Mouse (Mus musculus) olfactory bulb, adult 2 months (tissue): ENCODE results near the gene Heca. TPM values are rescaled to one million over a fixed set of nuclear protein-coding genes. Genes with fewer than 3 reads are reported as not detected.
A peak's percentile ranks its signal among the peaks of the same experiment; 100 is the strongest.
"Not testable (repeated sequence)": the region's sequence is repeated elsewhere in the genome, so short reads cannot be mapped to it uniquely, and the experiment has no call there.

Experiments
- H3K27ac ChIP-seq: fragments of 200-500 bp; 2 replicates; pipeline ENCODE4 v1.5.1; 2012; ENCODE audit warnings: low read depth, low read length; ENCODE audit not compliant: insufficient read depth
- H3K4me1 ChIP-seq: fragments of 200-500 bp; 2 replicates; pipeline ENCODE4 v1.6.1; 2012; ENCODE audit warnings: low read length; ENCODE audit not compliant: control insufficient read depth, insufficient read depth
- H3K4me3 ChIP-seq: fragments of 200-500 bp; 2 replicates; pipeline ENCODE4 v1.5.1; 2012; ENCODE audit warnings: mild to moderate bottlenecking, low read depth, low read length, moderate library complexity; ENCODE audit not compliant: insufficient read depth
- CTCF ChIP-seq: fragments of 200-500 bp; IDR thresholded peaks from 2 replicates; pipeline ENCODE4 v1.5.1; 2012; ENCODE audit warnings: low read depth, mild to moderate bottlenecking, low read length, moderate library complexity; ENCODE audit not compliant: insufficient read depth
- POLR2A ChIP-seq: fragments of 200-500 bp; IDR thresholded peaks from 2 replicates; pipeline ENCODE4 v1.6.1; 2012; ENCODE audit warnings: mild to moderate bottlenecking, low read depth, low read length, moderate library complexity; ENCODE audit not compliant: insufficient read depth
- WGBS: fragments of 180-500 bp; shearing (Covaris S2); methylation state at CpG from one replicate; pipeline ENCODE4 v1.1.7; 2018; 5-methylcytosine and 5-hydroxymethylcytosine counted together
- polyA plus RNA-seq: library from polyadenylated mRNA; stranded (reverse); fragments of >200 nt; gene quantifications from 2 replicates; pipeline ENCODE4 v1.2.4, GENCODE M21; 2012; ENCODE audit warnings: low replicate concordance; ENCODE audit not compliant: missing spikeins, insufficient read depth, insufficient read length

Heca gene
- polyA plus RNA-seq, 1 experiment, result not detected

DNA sequence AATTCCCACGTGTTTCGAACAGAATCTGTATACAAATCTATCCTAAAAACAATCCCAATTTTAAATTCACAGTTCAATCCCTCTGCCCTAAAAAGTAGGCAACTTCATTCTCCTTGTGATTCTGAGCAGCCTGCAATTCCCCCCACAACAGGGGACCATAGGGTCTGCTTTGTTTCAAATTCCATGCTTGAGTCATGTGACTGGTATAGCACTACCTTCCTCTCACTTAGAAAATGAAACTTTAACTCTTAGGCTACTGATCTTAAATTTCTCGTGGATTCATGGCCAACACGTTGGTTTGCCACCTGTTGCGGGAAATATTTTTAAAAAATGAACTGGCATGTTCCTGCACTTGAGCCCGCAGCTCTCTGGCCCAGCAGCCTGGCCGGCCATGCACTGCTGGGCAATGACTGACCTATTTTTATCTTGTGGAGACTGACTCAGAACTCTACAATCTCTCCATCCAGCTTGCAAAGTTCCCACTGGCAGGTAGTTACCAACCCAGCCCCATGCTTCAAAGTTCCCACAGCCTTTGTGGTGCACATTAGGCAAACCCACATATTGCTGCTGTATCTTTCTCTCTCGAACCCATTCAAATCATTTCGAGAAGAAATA lies 90.1 kb downstream of the Heca start:
- TF ChIP-seq POLR2A (no peak), CTCF (no peak)
- Histone ChIP-seq H3K4me3 (no peak overlapping the region), H3K4me1 (peaks cover 2% of the 10 kb centered on the region; the same call in 1 of the 2 replicates), H3K27ac (no peak overlapping the region)
- 89% methylated on average over 9 of the region's 9 CpGs for WGBS

GRCm38 (mm10) chr10:17844781-17845537 lies 102.9 kb downstream of the Heca start:
- peaks cover 6% of the 10 kb centered on the region; the same call in 1 of the 2 replicates for H3K4me1 ChIP-seq
- TF ChIP-seq CTCF, result no peak
- TF ChIP-seq POLR2A, result no peak
- WGBS, result 66% methylated on average over 4 of the region's 4 CpGs
- no peak overlapping the region for H3K27ac ChIP-seq
- H3K4me3 ChIP-seq, result no peak overlapping the region

DNA sequence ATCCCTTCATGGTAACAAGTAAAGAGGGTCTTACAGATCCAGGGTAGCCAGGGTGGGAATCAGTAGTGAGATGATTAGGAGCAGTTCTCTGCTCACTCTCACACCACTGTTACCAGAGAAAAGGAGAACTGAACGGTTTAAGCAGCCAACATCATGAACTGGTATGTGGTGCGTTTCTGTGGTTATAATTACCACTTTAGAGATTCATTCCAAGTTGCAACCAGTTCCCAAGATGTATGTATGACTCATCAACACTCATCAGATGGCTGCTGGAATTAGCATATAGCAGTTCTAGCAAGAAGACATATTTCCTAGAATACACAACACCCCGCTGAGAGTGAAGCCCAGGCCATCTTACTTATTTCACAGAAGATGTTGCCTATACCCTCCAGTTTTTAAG lies 105.8 kb downstream of the Heca start:
- H3K27ac ChIP-seq, result no peak overlapping the region
- no peak overlapping the region for H3K4me3 ChIP-seq
- H3K4me1 ChIP-seq, result peaks cover 8% of the 10 kb centered on the region; the same call in 1 of the 2 replicates
- TF ChIP-seq POLR2A (no peak), CTCF (no peak)
- WGBS, result 38% methylated on average over 3 of the region's 3 CpGs

DNA sequence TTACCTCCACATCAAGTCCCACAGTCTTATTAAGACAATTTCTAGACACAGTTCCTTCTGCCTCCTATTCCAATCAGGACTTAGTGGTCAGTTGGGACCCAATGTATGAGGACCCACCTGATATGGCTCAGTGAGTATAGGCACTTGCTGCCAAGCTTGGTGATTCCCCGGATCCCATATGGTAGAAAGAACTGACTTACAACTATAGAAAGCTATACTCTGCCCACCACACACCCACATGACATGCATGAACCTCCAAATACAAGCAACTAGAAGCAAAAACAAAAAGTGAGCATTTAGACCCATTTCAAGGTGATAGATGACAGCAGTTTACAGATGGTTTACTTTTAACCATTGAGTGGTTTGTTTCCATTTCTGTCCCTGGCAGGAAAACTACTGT lies 111.6 kb downstream of the Heca start:
- TF ChIP-seq CTCF, result no peak
- TF ChIP-seq POLR2A, result no peak
- Histone ChIP-seq H3K27ac (no peak overlapping the region), H3K4me1 (peaks cover 2% of the 10 kb centered on the region; the same call in 1 of the 2 replicates), H3K4me3 (no peak overlapping the region)
- 86% methylated on average over 1 of the region's 1 CpGs for WGBS

GRCm38 (mm10) chr10:17835031-17835430 lies 112.8 kb downstream of the Heca start:
- TF ChIP-seq POLR2A (no peak), CTCF (no peak)
- WGBS, result 90% methylated on average over 6 of the region's 6 CpGs
- Histone ChIP-seq H3K4me3 (no peak overlapping the region), H3K4me1 (peaks cover 4% of the 10 kb centered on the region; the same call in 1 of the 2 replicates), H3K27ac (no peak overlapping the region)

DNA sequence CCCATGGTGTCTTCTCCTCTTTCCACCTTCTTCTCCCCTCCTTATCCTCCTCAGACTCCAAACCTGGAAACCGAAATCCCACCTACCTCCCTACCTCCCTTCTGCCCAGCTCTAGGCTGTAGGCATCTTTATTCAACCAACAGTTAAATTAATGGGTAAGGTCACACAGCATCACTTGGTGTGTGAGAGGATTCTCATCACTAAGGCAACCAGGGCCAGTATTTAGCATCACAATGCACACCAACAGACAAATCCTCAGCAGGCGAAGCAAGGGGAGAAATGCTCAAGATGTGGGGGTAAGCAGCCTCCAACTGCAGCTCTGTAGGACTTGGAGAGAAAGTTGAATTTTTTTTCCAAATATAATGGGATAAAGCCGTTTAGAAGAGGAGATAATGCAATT lies 116.8 kb downstream of the Heca start:
- TF ChIP-seq POLR2A, result no peak
- no peak for TF ChIP-seq CTCF
- H3K4me1 ChIP-seq, result peaks cover 4% of the 10 kb centered on the region; the same call in 1 of the 2 replicates
- H3K4me3 ChIP-seq, result no peak overlapping the region
- H3K27ac ChIP-seq, result no peak overlapping the region
- 29% methylated on average over 3 of the region's 3 CpGs for WGBS

DNA sequence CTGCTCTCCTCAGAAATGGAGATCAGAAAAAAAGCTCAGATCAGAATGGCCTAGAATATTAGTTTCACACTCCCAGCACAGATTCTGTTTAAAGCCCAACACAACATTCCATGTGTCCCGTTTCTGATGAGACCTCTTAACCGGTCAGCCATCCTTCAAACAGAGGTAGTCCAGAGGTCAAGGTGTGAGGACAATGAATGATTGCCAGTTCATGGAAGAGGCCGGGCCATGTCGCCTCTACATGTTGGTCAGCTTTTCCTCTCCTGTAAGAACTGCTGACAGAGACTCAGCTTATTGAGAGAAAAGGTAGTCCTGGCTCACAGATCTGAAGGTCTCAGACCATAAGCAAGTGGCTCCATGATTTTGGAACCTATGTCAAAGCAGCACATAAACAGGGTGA lies 118.7 kb downstream of the Heca start:
- WGBS, result 96% methylated on average over 4 of the region's 4 CpGs
- no peak overlapping the region for H3K4me3 ChIP-seq
- no peak for TF ChIP-seq CTCF
- no peak for TF ChIP-seq POLR2A
- H3K4me1 ChIP-seq, result peaks cover 4% of the 10 kb centered on the region; the same call in 1 of the 2 replicates
- no peak overlapping the region for H3K27ac ChIP-seq

DNA sequence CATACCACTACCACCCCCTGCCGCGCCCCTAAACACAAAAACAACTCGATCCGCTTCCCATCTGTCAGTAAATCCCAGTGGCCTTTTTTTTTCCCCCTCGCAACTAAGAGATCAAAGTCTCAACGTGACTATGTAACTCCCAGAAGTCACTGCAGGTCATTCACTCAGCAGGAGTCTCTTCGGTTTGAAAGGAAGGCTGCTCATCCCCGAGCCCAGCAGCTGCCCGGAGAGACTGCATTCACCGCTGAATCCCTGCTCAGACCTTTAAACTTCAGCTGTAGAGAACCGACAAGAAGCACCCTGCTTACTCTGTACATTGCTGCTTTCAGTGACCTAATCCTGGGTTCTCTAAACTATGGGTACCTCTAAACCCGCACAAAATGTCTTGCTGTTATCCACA lies 120.5 kb downstream of the Heca start:
- 29% methylated on average over 12 of the region's 12 CpGs for WGBS

GRCm38 (mm10) chr10:17820422-17820821 lies 127.4 kb downstream of the Heca start:
- 84% methylated on average over 7 of the region's 7 CpGs for WGBS
- not testable (repeated sequence) for H3K4me3 ChIP-seq, H3K27ac ChIP-seq, H3K4me1 ChIP-seq

More for the DNA sequence above, 120.5 kb downstream of the Heca start:
- H3K4me1 ChIP-seq, result peaks cover 4% of the 10 kb centered on the region; the same call in 1 of the 2 replicates
- TF ChIP-seq CTCF (no peak), POLR2A (0 out of 2 replicates have a peak, but pooled peaks have one; percentile 19)
- H3K27ac ChIP-seq, result no peak overlapping the region
- H3K4me3 ChIP-seq, result no peak overlapping the region

Other genes with a start within 250 kb of the Heca start
- gene Cited2, start 224.8 kb downstream of the Heca start, polyA plus RNA-seq, result not detected in 2 replicates
- gene Txlnb, start 151.8 kb downstream of the Heca start, polyA plus RNA-seq, result not detected in 2 replicates
- not detected in 2 replicates for gene Abracl, start 75.2 kb upstream of the Heca start, polyA plus RNA-seq
- not detected in 2 replicates for gene Reps1, start 107.8 kb upstream of the Heca start, polyA plus RNA-seq